Mouse (Mus musculus) cerebellum, postnatal 10 days (tissue): ENCODE measurements around the gene Smarcd1.
"Not testable (repeated sequence)": the region's sequence is repeated elsewhere in the genome, so short reads cannot be mapped to it uniquely, and the experiment has no call there.

Source experiments
- DNase-seq, 2 experiments: peaks; one replicate each; pipeline ENCODE4 v3.0.0; 2021; ENCODE audit warnings: mixed read lengths in 2 of 2

Smarcd1 gene

GRCm38 (mm10) chr15:99715361-99715865 is 13.5 kb downstream of the Smarcd1 start:
- DNase-seq: peak; percentile 76 to 83

- no peak for DNase-seq
Measured at GRCm38 (mm10) chr15:99715982-99716746, 14.2 kb downstream of the Smarcd1 start.

DNA sequence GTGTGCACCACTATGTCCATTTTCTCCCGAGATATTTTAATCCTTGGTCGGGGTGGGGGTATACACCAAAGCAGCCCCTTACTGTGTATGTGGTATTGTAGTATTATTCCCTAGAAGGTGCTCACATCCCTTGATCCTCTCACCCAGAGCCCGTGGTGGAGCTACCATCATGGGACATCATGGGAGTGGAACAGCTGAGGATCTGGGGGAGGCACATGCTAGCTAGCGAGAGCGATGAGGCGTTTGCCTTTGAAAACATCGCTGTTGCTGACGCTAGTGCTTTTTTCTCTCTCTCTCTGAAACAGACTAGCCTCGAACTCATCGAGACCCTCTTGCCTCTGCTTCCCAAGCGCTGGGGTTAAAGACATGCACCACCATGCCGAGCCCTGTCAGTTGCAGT is 14.9 kb downstream of the Smarcd1 start:
- DNase-seq: no peak

DNA sequence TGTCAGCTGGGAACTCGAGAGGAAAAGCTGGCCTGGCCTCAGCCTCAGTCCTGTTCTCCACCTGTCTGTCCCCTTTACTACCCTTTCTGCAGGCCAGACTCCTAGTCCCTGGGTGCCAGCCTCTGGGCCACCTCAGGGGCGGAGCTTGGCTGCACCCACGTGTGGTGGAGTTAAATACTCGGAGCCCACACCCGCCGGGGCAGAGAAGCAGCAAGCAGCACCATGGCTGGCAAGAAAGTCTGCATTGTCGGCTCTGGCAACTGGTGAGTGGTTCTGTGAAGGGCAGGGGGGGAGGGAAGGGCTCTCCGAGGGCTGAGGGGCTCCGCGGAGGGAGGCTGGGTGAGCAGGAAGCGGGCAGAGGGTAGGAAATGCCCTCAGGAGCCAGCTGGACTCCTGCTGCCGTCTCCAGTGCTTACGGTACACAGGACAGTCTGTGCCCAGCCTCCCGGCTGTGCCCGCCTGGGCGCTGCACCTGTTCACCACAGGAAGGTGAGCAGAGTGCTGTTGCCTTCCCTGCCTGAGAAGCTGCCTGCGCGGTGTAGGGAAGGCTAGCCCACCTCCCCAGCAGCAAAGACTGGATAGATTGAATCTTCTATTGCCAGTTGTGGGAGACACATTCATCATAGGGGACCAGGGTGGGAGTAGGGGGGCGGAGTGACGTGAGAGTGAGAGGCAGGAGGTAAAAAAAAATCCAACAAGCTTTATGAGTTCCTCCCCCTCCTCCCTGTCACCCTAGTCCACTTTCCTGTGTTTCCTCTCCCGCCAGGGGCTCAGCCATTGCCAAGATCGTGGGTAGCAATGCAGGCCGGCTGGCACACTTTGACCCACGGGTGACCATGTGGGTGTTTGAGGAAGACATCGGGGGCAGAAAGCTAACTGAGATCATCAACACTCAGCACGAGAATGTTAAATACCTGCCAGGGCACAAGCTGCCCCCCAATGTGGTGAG is 15.7 kb downstream of the Smarcd1 start, which contains the start of gene Gpd1:
Gene Gpd1 (plus strand): TSS at position 130 of the 949 bp plus-strand sequence.
- DNase-seq: peak; percentile 71 to 74

DNA sequence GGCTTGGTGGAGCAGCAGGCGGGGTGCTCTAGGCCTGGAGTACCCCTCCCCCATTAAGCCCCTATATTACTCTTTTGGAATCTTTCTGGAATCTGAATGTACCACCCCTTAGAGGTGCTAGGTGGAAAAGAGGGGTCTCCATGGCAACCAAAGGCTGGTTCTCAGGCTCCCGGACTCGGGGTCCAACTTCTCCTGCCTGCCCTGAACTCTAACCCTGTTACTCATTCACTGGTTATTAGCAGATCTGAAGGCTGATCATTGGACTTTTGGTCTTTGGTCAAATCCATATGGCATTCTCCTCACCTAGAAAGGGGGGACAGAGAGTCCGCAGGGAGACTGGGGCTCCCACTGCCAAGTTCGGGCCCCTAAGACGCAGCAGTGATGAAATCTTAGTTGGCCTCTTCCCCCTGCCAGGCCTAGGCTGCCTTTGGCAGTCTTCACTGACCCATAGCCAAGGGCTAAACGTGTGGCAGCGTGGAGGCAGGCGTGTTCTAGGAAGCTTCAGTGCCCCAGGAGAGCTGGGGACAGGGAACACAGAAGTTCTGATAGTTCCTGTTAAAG is 16.6 kb downstream of the Smarcd1 start:
- no peak for DNase-seq

- no peak for DNase-seq
Measured at GRCm38 (mm10) chr15:99719865-99720264, 17.9 kb downstream of the Smarcd1 start.

- DNase-seq: no peak
Measured at GRCm38 (mm10) chr15:99721921-99722743, 20.2 kb downstream of the Smarcd1 start.

GRCm38 (mm10) chr15:99723120-99723514 is 21.2 kb downstream of the Smarcd1 start:
- no peak for DNase-seq

DNA sequence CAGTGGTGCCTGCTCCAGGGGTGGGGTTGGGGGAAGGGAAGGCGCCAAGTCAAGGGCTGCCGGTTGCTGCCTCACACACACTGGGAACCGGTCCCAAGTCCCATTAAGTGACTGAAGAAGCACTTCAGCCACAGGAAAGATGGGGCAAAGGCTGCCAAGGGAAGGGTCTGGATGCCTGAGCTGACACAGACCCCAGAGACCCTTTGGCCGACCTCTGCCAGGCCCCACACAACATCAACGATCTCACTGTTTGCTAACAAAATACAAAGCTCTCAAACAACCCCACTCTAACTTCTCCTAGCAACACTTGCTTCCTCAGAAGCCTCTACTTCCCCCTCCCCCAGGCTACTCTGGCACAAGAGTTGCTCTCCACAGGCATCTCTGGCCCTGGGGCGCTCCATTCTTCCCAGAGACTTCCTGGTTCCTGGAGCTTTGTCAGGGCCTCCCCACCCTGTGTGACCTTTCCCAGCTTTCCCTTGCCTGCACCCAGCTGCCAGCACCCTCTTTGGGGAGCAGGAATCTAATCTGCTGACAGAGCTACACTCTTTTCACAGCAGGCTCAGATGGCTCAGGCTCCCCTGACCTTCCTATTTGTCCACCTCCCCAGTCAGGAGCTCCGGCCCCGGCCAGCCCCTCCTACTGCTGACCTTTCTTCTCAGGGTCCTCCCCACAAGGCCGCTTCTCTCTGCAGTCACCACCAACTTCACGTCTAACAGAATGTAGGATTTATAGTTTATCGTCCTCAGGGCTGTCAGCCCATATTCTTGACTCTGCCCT is 21.8 kb downstream of the Smarcd1 start:
- DNase-seq: peak; percentile 66 to 69

- peak; percentile 77 to 81 for DNase-seq
Measured at GRCm38 (mm10) chr15:99724292-99725021, 22.5 kb downstream of the Smarcd1 start.

GRCm38 (mm10) chr15:99725341-99726155 is 23.6 kb downstream of the Smarcd1 start, which contains the start of gene Cox14:
Gene Cox14 (plus strand): TSS chr15:99725618.
- DNase-seq: peak; percentile 97 to 98

DNA sequence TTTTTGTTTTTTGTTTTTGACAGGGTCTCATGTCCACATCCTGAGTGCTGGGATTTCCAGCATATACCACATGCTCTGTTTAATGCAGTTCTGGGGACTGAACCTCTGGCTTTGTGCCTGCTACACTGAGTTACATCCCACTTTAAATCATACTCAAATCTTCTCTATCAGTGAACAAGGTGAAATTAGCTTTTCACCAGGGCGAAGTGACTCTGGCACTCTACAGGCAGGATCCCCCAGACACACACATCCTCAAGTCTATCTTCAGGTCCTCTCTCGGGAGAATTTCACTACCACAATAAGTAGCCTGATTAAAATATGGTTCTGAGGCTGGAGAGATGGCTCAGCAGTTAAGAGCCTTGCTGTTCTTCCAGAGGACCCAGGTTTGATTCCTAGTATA is 24.6 kb downstream of the Smarcd1 start:
- DNase-seq: no peak

DNA sequence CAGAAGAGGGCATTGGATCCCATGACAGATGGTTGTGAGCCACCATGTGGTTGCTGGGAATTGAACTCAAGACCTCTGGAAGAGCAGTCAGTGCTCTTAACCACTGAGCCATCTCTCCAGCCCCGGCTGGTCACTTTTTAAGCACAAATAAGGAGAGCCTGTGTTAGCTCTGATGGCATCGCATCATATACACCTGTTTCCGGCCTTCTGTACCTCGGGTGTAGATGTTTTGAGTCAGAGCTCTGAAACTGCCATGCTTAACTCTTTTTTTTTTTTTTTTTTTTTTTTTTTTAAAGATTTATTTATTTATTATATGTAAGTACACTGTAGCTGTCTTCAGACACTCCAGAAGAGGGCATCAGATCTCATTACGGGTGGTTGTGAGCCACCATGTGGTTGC is 25.1 kb downstream of the Smarcd1 start:
- DNase-seq: not testable (repeated sequence)

DNA sequence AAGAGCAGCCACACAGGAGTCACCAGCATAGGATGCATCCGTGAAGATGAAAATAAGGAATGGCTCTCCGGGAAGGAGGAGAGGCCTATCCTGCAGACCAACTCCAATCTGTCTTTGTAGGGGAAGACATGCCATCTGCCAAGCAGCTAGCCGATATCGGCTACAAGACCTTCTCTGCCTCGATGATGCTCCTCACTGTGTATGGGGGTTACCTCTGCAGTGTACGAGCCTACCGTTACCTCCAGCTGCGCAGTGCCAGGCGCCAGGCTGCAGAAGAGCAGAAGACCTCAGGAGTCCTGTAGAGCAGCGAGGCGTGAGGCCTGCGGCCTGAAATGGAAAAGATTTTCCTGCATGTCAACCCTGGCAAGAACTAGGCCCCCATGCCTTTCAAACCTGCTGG is 25.6 kb downstream of the Smarcd1 start:
- DNase-seq: no peak

GRCm38 (mm10) chr15:99728211-99728610 is 26.3 kb downstream of the Smarcd1 start:
- peak; percentile 35 to 42 for DNase-seq

- no peak for DNase-seq
Measured at GRCm38 (mm10) chr15:99729056-99729783, 27.3 kb downstream of the Smarcd1 start.

DNA sequence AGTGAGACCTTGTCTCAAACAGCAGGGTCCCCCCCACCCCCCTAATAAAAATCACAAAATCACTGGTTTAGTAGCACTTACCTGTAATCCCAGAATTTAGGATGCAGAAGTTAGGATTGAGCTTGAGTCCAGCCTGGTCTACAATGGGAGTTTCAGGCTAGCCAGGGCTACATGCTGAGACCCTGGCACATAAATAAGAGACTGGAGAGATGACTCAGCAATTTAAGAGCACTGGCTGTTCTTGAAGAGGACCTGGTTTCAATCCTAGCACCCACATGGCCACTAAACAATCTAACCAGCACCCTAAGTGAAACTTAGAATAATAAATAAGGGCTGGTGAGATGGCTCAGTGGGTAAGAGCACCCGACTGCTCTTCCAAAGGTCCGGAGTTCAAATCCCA is 29.2 kb downstream of the Smarcd1 start:
- no peak for DNase-seq

DNA sequence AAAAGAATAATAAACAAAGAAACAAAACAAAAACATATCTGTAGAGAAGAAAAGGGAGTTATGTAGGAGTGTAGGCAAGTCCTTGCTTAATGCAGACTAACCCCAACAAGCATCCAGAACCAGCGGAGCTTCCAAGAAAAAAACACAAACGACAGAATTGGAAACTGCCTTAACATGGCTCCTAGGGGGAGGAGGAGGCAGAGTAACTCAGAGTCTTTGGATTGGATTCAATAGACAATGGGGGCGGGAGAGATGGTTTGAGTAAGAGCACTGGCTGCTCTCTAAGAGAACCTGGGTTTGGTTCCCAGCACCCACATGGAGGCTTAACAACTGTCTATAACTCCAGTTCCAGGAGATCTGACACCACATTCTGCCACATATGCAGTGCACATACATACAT is 29.7 kb downstream of the Smarcd1 start:
- DNase-seq: no peak

GRCm38 (mm10) chr15:99733186-99733585 is 31.3 kb downstream of the Smarcd1 start:
- no peak for DNase-seq
